Mouse (Mus musculus) MEL (cell line): ENCODE measurements around the gene Esf1. TPM values are rescaled to one million over a fixed set of nuclear protein-coding genes. Genes with fewer than 3 reads are reported as not detected.
A peak's percentile ranks its signal among the peaks of the same experiment; 100 is the strongest.
"Not testable (repeated sequence)": the region's sequence is repeated elsewhere in the genome, so short reads cannot be mapped to it uniquely, and the experiment has no call there.

Experiments used
- DNase-seq: peaks from one replicate; pipeline ENCODE4 v3.0.0; 2011; ENCODE audit warnings: low read depth, low spot score
- H3K27ac ChIP-seq: 2 replicates; pipeline ENCODE4 v1.5.1; 2012; ENCODE audit warnings: low read depth, mild to moderate bottlenecking, control low read depth, low read length, moderate library complexity; ENCODE audit not compliant: control insufficient read depth
- H3K27me3 ChIP-seq, 2 experiments: fragments of 150-350 bp in 1 of 2; sonication (generic) in 1 of 2; 2 replicates each; pipeline ENCODE4 v1.6.1; 2012; ENCODE audit warnings: low read length in 2 of 2, mild to moderate bottlenecking in 2 of 2, improper control_type of control experiment in 1 of 2, moderate library complexity in 1 of 2; ENCODE audit not compliant: insufficient read depth in 2 of 2, control insufficient read depth in 1 of 2
- H3K36me3 ChIP-seq, 2 experiments: 2 replicates each; pipeline ENCODE4 v1.6.1; 2012 to 2014; ENCODE audit warnings: low read length in 2 of 2, improper control_type of control experiment in 1 of 2, inconsistent platforms in 1 of 2, mild to moderate bottlenecking in 1 of 2; ENCODE audit not compliant: insufficient read depth in 2 of 2, control insufficient read depth in 1 of 2
- H3K4me1 ChIP-seq, 2 experiments: fragments of 150-350 bp in 1 of 2; sonication (generic) in 1 of 2; 2 replicates each; pipeline ENCODE4 v1.6.1; 2012; ENCODE audit warnings: low read length in 2 of 2, improper control_type of control experiment in 1 of 2, mild to moderate bottlenecking in 1 of 2; ENCODE audit not compliant: insufficient read depth in 2 of 2, control insufficient read depth in 1 of 2
- H3K4me3 ChIP-seq, 2 experiments: fragments of 150-350 bp in 1 of 2; sonication (generic) in 1 of 2; 2 replicates each; pipeline ENCODE4 v1.5.1; 2012; ENCODE audit warnings: low read depth in 2 of 2, low read length in 2 of 2, mild to moderate bottlenecking in 2 of 2, moderate library complexity in 2 of 2, control low read depth in 1 of 2, improper control_type of control experiment in 1 of 2; ENCODE audit not compliant: control insufficient read depth in 1 of 2, insufficient read depth in 1 of 2
- H3K79me2 ChIP-seq: 2 replicates; pipeline ENCODE4 v1.6.1; 2012; ENCODE audit warnings: mild to moderate bottlenecking, low read length, moderate library complexity; ENCODE audit not compliant: control insufficient read depth, poor library complexity, insufficient read depth
- H3K9ac ChIP-seq: 2 replicates; pipeline ENCODE4 v1.6.1; 2012; ENCODE audit warnings: low read depth, mild to moderate bottlenecking, control low read depth, low read length, moderate library complexity; ENCODE audit not compliant: control insufficient read depth, poor library complexity, severe bottlenecking
- H3K9me3 ChIP-seq: fragments of 150-350 bp; sonication (generic); replicated peaks from 2 replicates; pipeline ENCODE4 v1.6.1; 2012; ENCODE audit warnings: mild to moderate bottlenecking, low read length, improper control_type of control experiment, moderate library complexity; ENCODE audit not compliant: insufficient read depth
- BHLHE40 ChIP-seq: IDR thresholded peaks from 2 replicates; pipeline ENCODE4 v1.6.1; 2012; ENCODE audit warnings: low read depth, mild to moderate bottlenecking, inconsistent platforms, low read length, improper control_type of control experiment, borderline replicate concordance
- CHD1 ChIP-seq: IDR thresholded peaks from 2 replicates; pipeline ENCODE4 v1.6.1; 2012; ENCODE audit warnings: low read depth, mild to moderate bottlenecking, inconsistent platforms, low read length, improper control_type of control experiment
- GATA1 ChIP-seq: IDR thresholded peaks from 2 replicates; pipeline ENCODE4 v1.6.1; 2011; ENCODE audit warnings: low read depth, low read length, improper control_type of control experiment
- JUND ChIP-seq: IDR thresholded peaks from 2 replicates; pipeline ENCODE4 v1.6.1; 2011; ENCODE audit warnings: low read depth, mild to moderate bottlenecking, improper control_type of control experiment, low read length
- KAT2A ChIP-seq: conservative IDR thresholded peaks from 2 replicates; pipeline ENCODE4 v1.6.1; 2012; ENCODE audit warnings: low read depth, low read length, improper control_type of control experiment, inconsistent platforms
- MAFK ChIP-seq: IDR thresholded peaks from 2 replicates; pipeline ENCODE4 v1.6.1; 2011; ENCODE audit warnings: low read depth, mild to moderate bottlenecking, low read length, improper control_type of control experiment, borderline replicate concordance
- MAX ChIP-seq: IDR thresholded peaks from 2 replicates; pipeline ENCODE4 v1.6.1; 2011; ENCODE audit warnings: low read length, improper control_type of control experiment
- MEF2A ChIP-seq: IDR thresholded peaks from 2 replicates; pipeline ENCODE4 v1.6.1; 2014; ENCODE audit warnings: low read depth, mild to moderate bottlenecking, inconsistent platforms, low read length, improper control_type of control experiment; ENCODE audit not compliant: poor library complexity, insufficient replicate concordance, severe bottlenecking; ENCODE audit errors: extremely low read depth
- MXI1 ChIP-seq: IDR thresholded peaks from 2 replicates; pipeline ENCODE4 v1.6.1; 2011; ENCODE audit warnings: mild to moderate bottlenecking, low read depth, low read length, improper control_type of control experiment
- MYC ChIP-seq: IDR thresholded peaks from 2 replicates; pipeline ENCODE4 v1.6.1; 2011; ENCODE audit warnings: low read depth, mild to moderate bottlenecking, low read length, improper control_type of control experiment, moderate library complexity
- POLR2AphosphoS2 ChIP-seq: IDR thresholded peaks from 2 replicates; pipeline ENCODE4 v1.6.1; 2011; ENCODE audit warnings: low read length, improper control_type of control experiment
- RAD21 ChIP-seq: IDR thresholded peaks from 2 replicates; pipeline ENCODE4 v1.6.1; 2011; ENCODE audit warnings: mild to moderate bottlenecking, low read depth, low read length, improper control_type of control experiment
- RCOR1 ChIP-seq: IDR thresholded peaks from 2 replicates; pipeline ENCODE4 v1.6.1; 2012; ENCODE audit warnings: low read depth, mild to moderate bottlenecking, inconsistent platforms, low read length, improper control_type of control experiment
- SIN3A ChIP-seq: IDR thresholded peaks from 2 replicates; pipeline ENCODE4 v1.6.1; 2012; ENCODE audit warnings: low read length, improper control_type of control experiment, inconsistent platforms
- TBP ChIP-seq: IDR thresholded peaks from 2 replicates; pipeline ENCODE4 v1.8.0; 2011; ENCODE audit warnings: low read depth, low read length, improper control_type of control experiment
- USF2 ChIP-seq, 2 experiments: IDR thresholded peaks; 2 replicates each; pipeline ENCODE4 v1.6.1; 2011 to 2012; ENCODE audit warnings: improper control_type of control experiment in 2 of 2, low read length in 2 of 2, borderline replicate concordance in 1 of 2, inconsistent platforms in 1 of 2, low read depth in 1 of 2, mild to moderate bottlenecking in 1 of 2; ENCODE audit not compliant: insufficient read depth in 1 of 2
- ZKSCAN1 ChIP-seq: IDR thresholded peaks from 2 replicates; pipeline ENCODE4 v1.6.1; 2012; ENCODE audit warnings: low read depth, mild to moderate bottlenecking, inconsistent platforms, low read length, improper control_type of control experiment, moderate library complexity
- polyA plus RNA-seq, 2 experiments: library from polyadenylated mRNA; stranded (reverse) in 1 of 2; unstranded in 1 of 2; fragments of >175 nt in 1 of 2; fragments of >200 nt in 1 of 2; gene quantifications; 2 replicates each; pipeline versions ENCODE4 v1.2.1 to v1.2.4; 2012; ENCODE audit warnings: low replicate concordance in 2 of 2, low read depth in 1 of 2; ENCODE audit not compliant: insufficient read length in 2 of 2, insufficient read depth in 1 of 2, missing spikeins in 1 of 2
- total RNA-seq: library from RNA; depleted of rRNA; stranded (reverse); fragments of 300-350 nt; gene quantifications from 2 replicates; pipeline ENCODE4 v1.2.3, GENCODE M21; 2012

The Esf1 gene
- total and polyA plus RNA-seq, 3 experiments: 25.8 to 31.0 TPM; not detected in 1

DNA sequence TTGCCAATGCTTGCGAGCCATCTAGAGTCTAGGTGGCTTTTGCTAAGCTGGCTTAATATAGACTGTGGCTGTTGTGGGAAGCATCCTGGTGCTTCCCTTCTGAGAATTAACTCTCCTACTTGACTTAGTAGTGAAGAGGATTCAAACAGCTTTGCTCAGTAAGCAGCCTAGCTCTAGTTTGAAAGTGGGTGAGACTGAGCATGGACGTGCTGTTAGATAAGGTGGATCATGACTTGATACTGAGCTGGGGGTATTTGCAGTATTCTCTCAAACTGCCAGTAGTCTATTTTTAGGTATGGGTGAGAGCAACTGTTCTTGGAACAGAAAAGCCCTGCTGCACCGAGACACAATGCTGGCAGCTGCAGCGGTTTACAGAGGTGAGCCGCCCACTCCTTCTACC lies 32.2 kb upstream of the Esf1 start:
- no peak overlapping the region for H3K9ac ChIP-seq
- no peaks in the 10 kb centered on the region for H3K9me3 ChIP-seq
- H3K79me2 ChIP-seq: no peaks in the 10 kb centered on the region
- H3K4me3 ChIP-seq: no peak overlapping the region
- no peaks in the 10 kb centered on the region for H3K36me3 ChIP-seq
- DNase-seq: peak; percentile 24
- no peaks in the 10 kb centered on the region for H3K27me3 ChIP-seq
- no peak overlapping the region for H3K27ac ChIP-seq
- TF ChIP-seq MEF2A (peak; percentile 71; the same call in 1 of the 2 replicates), USF2 (IDR thresholded peaks at IDR 0.05; ENCODE audit: borderline replicate concordance in 1 of 2, insufficient read depth in 1 of 2, low read depth in 1 of 2, low read length in 2 of 2) (no peak)
- no peaks in the 10 kb centered on the region for H3K4me1 ChIP-seq

DNA sequence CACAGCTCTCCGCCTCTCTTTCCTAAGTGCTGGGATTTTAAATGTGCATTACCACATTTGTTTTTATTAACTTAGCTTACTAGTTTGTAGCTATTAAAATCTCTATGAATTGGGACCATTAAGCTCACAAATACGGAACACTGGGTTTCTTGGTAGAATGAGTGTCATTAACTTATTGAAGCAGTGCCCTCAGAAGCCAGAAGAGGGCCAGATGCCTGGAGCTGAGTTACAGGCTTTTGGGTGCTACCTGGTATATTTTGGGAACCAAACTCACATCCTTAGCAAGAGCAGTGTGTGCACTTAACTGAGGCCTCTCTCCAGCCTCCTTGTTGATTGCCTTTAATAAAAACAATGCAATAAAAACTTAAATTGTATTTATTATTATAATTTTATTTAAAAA lies 30.3 kb upstream of the Esf1 start:
- TF ChIP-seq RCOR1 (no peak), ZKSCAN1 (no peak), MAX (no peak), CHD1 (no peak), MYC (no peak), MXI1 (no peak), TBP (no peak), RAD21 (no peak), MAFK (no peak), BHLHE40 (no peak), POLR2AphosphoS2 (no peak), GATA1 (no peak), SIN3A (no peak), JUND (no peak), MEF2A (no peak), KAT2A (no peak)
- Histone ChIP-seq H3K9ac (no peak overlapping the region), H3K9me3 (no peaks in the 10 kb centered on the region)

DNA sequence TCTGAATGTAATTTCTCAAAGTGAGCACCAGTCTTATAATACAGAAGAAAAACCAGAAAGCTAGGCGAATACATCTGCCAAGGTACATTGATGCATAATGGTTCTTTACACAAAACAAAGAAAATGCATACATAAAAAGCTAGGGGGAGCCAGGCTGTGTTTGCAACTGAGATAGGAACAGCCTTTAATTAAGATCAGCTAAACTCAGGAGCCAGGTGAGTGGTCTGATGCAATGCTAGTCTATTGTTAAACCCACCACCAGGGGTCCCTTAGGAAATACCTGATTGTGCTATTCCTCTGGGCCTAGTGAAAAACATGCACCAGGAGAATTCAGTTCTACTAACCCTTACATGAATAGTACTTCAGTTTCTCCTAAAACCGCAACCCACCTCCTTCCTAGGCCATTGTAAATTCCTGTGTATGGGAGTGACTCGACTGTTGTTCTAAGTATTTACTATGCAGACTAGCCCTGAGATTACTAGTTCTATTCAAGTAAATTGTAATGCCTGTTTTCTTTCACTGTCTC lies 15.4 kb upstream of the Esf1 start:
- not testable (repeated sequence) for DNase-seq, H3K79me2 ChIP-seq, H3K27me3 ChIP-seq, H3K4me3 ChIP-seq, H3K9ac ChIP-seq, H3K36me3 ChIP-seq, H3K4me1 ChIP-seq, H3K27ac ChIP-seq, H3K9me3 ChIP-seq

More for the DNA sequence above, 30.3 kb upstream of the Esf1 start:
- Histone ChIP-seq H3K36me3 (no peaks in the 10 kb centered on the region), H3K4me3 (no peak overlapping the region), H3K79me2 (no peaks in the 10 kb centered on the region), H3K4me1 (no peaks in the 10 kb centered on the region), H3K27ac (no peak overlapping the region), H3K27me3 (no peaks in the 10 kb centered on the region)
- no peak for DNase-seq
